Comparison of ENCODE assay signal across 12 mouse cellular contexts in genomic region chr14:12388806-12389436, GRCm38 (mm10). TPM values are rescaled to one million over a fixed set of nuclear protein-coding genes. Genes with fewer than 3 reads are reported as not detected.
DNase-seq lines count a peak whose midpoint lies in the region; ATAC-seq lines count a peak whose summit lies in the region.
"Had no signal": no experiment of that assay in that cellular context is flagged by ENCODE, and none has a peak within 500 bp of the region (broad histone marks: within the 10 kb centered on the region; RNA-seq: fewer than 3 reads in every experiment).

No protein-coding gene starts in this region.

- no peak overlapping the region for H3K9ac ChIP-seq in midbrain, embryonic 14.5 days (replicated peaks; ENCODE audit: low read length)
- H3K9ac ChIP-seq in liver, embryonic 11.5 days (ENCODE audit: low read depth, low read length): no peak overlapping the region
- H3K9ac ChIP-seq: liver, embryonic 15.5 days had no signal

- H3K27ac ChIP-seq in hindbrain, embryonic 10.5 days: no peak overlapping the region
- no peak overlapping the region for H3K27ac ChIP-seq in midbrain, embryonic 14.5 days (replicated peaks; ENCODE audit: low read depth, low read length)
- H3K27ac ChIP-seq in liver, embryonic 11.5 days (ENCODE audit: low read depth, low read length): no peak overlapping the region
- H3K27ac ChIP-seq: liver, embryonic 15.5 days had no signal

- DNase-seq in Muller cell, postnatal 12 days (ENCODE audit: inconsistent ontology term): peak; percentile 88
- peak; percentile 46 to 73 for DNase-seq in cerebellum, postnatal 4 days (ENCODE audit: low spot score in 2 of 2)
- peak; percentile 48 for DNase-seq in hindbrain, embryonic 10.5 days (ENCODE audit: low spot score)
- peak; percentile 79 for DNase-seq in midbrain, embryonic 14.5 days
- DNase-seq in kidney, postnatal 10 days: no peak
- no peak for DNase-seq in lung, postnatal 4 days
- DNase-seq in liver, embryonic 11.5 days (ENCODE audit: low spot score): no peak
- DNase-seq in urinary bladder, postnatal 14 days (ENCODE audit: low spot score): no peak
- DNase-seq: B cell, adult 2 months had no signal

- 5% methylated on average over 14 of the region's 14 CpGs for WGBS in hindbrain, embryonic 10.5 days
- 5% methylated on average over 14 of the region's 14 CpGs for WGBS in midbrain, embryonic 14.5 days
- WGBS in liver, embryonic 11.5 days: 36% methylated on average over 14 of the region's 14 CpGs

- ATAC-seq in midbrain, embryonic 14.5 days (ENCODE audit: low FRiP score, low TSS enrichment): 0 out of 2 replicates have a peak, but pooled peaks have one; percentile 31
- no peak for ATAC-seq in liver, embryonic 11.5 days (replicated peaks; ENCODE audit: low FRiP score)

- 0 out of 2 replicates have a peak overlapping the region, but pooled peaks have one; percentile 4 for H3K4me3 ChIP-seq in hindbrain, embryonic 10.5 days
- no peak overlapping the region for H3K4me3 ChIP-seq in midbrain, embryonic 14.5 days (replicated peaks; ENCODE audit: low read depth, low read length)
- no peak overlapping the region for H3K4me3 ChIP-seq in liver, embryonic 11.5 days (ENCODE audit: low read depth, low read length)
- H3K4me3 ChIP-seq: liver, embryonic 15.5 days had no signal

- no peaks in the 10 kb centered on the region for H3K36me3 ChIP-seq in hindbrain, embryonic 10.5 days
- no peaks in the 10 kb centered on the region for H3K36me3 ChIP-seq in midbrain, embryonic 14.5 days (ENCODE audit: control insufficient read depth, insufficient read depth, low read length)
- H3K36me3 ChIP-seq in liver, embryonic 11.5 days (ENCODE audit: control insufficient read depth, insufficient read depth, low read length): no peaks in the 10 kb centered on the region
- H3K36me3 ChIP-seq: liver, embryonic 15.5 days had no signal

- 0 out of 2 replicates have a peak overlapping the region, but pooled peaks have one; percentile 10 for H3K4me2 ChIP-seq in midbrain, embryonic 14.5 days (ENCODE audit: low read length)
- no peak overlapping the region for H3K4me2 ChIP-seq in liver, embryonic 11.5 days
- H3K4me2 ChIP-seq: liver, embryonic 15.5 days had no signal

- H3K27me3 ChIP-seq in hindbrain, embryonic 10.5 days (ENCODE audit: insufficient read depth, poor library complexity, severe bottlenecking): peaks cover 96% of the 10 kb centered on the region
- peaks cover 91% of the 10 kb centered on the region for H3K27me3 ChIP-seq in midbrain, embryonic 14.5 days (ENCODE audit: control insufficient read depth, insufficient read depth, low read length)
- H3K27me3 ChIP-seq in liver, embryonic 11.5 days (replicated peaks; ENCODE audit: control insufficient read depth, insufficient read depth, low read length): 0 out of 2 replicates have a peak, but pooled peaks cover 3% of the 10 kb centered on the region
- H3K27me3 ChIP-seq: liver, embryonic 15.5 days had no signal

- no peaks in the 10 kb centered on the region for H3K9me3 ChIP-seq in hindbrain, embryonic 10.5 days
- no peaks in the 10 kb centered on the region for H3K9me3 ChIP-seq in midbrain, embryonic 14.5 days (ENCODE audit: control insufficient read depth, low read length)
- H3K9me3 ChIP-seq in liver, embryonic 11.5 days (ENCODE audit: control insufficient read depth, low read length): no peaks in the 10 kb centered on the region
- H3K9me3 ChIP-seq: liver, embryonic 15.5 days had no signal

- peaks cover 56% of the 10 kb centered on the region for H3K4me1 ChIP-seq in hindbrain, embryonic 10.5 days (replicated peaks)
- peaks cover 30% of the 10 kb centered on the region for H3K4me1 ChIP-seq in midbrain, embryonic 14.5 days (ENCODE audit: control insufficient read depth, insufficient read depth, low read length)
- no peaks in the 10 kb centered on the region for H3K4me1 ChIP-seq in liver, embryonic 11.5 days (replicated peaks; ENCODE audit: control insufficient read depth, insufficient read depth, low read length)
- H3K4me1 ChIP-seq: liver, embryonic 15.5 days had no signal

RNA-seq across cellular contexts. Expression of gene Fezf2, which starts 40.9 kb away (rescaled TPM):
- 0.24 and 1.7 TPM in 2 replicates for polyA plus RNA-seq in hindbrain, embryonic 10.5 days (2016; fragmentation: Nextera tagmentation; extraction: Ambion mirVana)
- polyA plus RNA-seq in midbrain, embryonic 14.5 days (2014; fragmentation: Nextera tagmentation; extraction: Ambion mirVana): 0.09 TPM in 1 of 2 replicates, not detected in the other
- 0.11 TPM in 1 of 2 replicates, not detected in the other for polyA plus RNA-seq in liver, embryonic 11.5 days (2014; fragmentation: Nextera tagmentation; extraction: Ambion mirVana)
- polyA plus RNA-seq: heart, embryonic 14.5 days; stomach, embryonic 16.5 days had no signal

Comparison
In these comparisons a context has a peak if more than half of its experiments do, and no peak if none do; other contexts are left out.
1. DNase-seq: peak in Muller cell, postnatal 12 days (single experiment), cerebellum, postnatal 4 days (2 of 2), hindbrain, embryonic 10.5 days (single experiment) and midbrain, embryonic 14.5 days (single experiment); none in kidney, postnatal 10 days (single experiment), lung, postnatal 4 days (0 of 2), liver, embryonic 11.5 days (single experiment) and urinary bladder, postnatal 14 days (single experiment).